Mouse (Mus musculus) kidney, embryonic 14.5 days (tissue): ENCODE measurements at regions not wholly inside any gene's neighbourhood (a gene's known extent, or its start where the extent isn't known, plus 50 kb on each side); places are given as distances from the start of the nearest gene placed in this dataset.

Source experiments
- ATAC-seq: fragments of 200-750 bp; cut with Nextera tagmentation; 2 replicates; pipeline ENCODE4 v1.8.0; 2017; ENCODE audit warnings: moderate number of reproducible peaks, mild to moderate bottlenecking, moderate TSS enrichment, moderate library complexity; ENCODE audit not compliant: low FRiP score, low TSS enrichment
- H3K27ac ChIP-seq: fragments of 300-500 bp; sonication (generic); 2 replicates; pipeline ENCODE4 v1.5.1; 2014; ENCODE audit warnings: low read depth, mild to moderate bottlenecking, low read length, moderate library complexity, mixed read lengths
- H3K27me3 ChIP-seq: fragments of 300-500 bp; sonication (generic); 2 replicates; pipeline ENCODE4 v1.6.1; 2014; ENCODE audit warnings: mild to moderate bottlenecking, low read length; ENCODE audit not compliant: control insufficient read depth, insufficient read depth
- H3K36me3 ChIP-seq: fragments of 300-500 bp; sonication (generic); 2 replicates; pipeline ENCODE4 v1.6.1; 2014; ENCODE audit warnings: low read length, mixed read lengths; ENCODE audit not compliant: control insufficient read depth, insufficient read depth
- H3K4me1 ChIP-seq: fragments of 300-500 bp; sonication (generic); 2 replicates; pipeline ENCODE4 v1.6.1; 2014; ENCODE audit warnings: low read length, mixed read lengths; ENCODE audit not compliant: control insufficient read depth, insufficient read depth
- H3K4me2 ChIP-seq: fragments of 300-500 bp; sonication (generic); replicated peaks from 2 replicates; pipeline ENCODE4 v1.6.1; 2014; ENCODE audit warnings: low read depth, mild to moderate bottlenecking, low read length
- H3K4me3 ChIP-seq: fragments of 300-500 bp; sonication (generic); 2 replicates; pipeline ENCODE4 v1.5.1; 2014; ENCODE audit warnings: mild to moderate bottlenecking, low read length
- H3K9ac ChIP-seq: fragments of 300-500 bp; sonication (generic); 2 replicates; pipeline ENCODE4 v1.6.1; 2014; ENCODE audit warnings: low read depth, mild to moderate bottlenecking, low read length, moderate library complexity
- H3K9me3 ChIP-seq: fragments of 300-500 bp; sonication (generic); 2 replicates; pipeline ENCODE4 v1.6.1; 2016; ENCODE audit warnings: low read length; ENCODE audit not compliant: control insufficient read depth
- WGBS: fragments of 180-500 bp; shearing (Covaris S2); extraction: QIAGEN DNeasy Blood & Tissue Kit; methylation state at CpG from one replicate; pipeline ENCODE4 v1.1.7; 2014; 5-methylcytosine and 5-hydroxymethylcytosine counted together

DNA sequence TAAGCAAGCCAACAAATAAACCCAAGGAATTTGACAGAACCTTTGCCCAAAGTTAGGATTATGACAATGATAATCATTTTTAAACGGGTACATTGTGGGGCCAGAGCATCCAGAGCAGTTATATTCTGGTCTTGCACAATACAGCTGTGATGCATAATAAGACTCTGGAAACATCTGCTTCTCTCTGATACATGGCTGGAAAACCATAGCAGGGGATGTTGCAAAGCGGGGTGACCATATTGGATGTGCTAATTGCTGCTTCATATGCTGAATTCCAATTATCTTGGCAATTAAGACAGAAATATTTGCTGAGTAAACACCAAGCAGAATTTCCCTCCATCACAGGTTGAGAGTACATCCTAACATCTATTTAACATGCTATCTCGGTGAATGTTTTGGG, 70.5 kb upstream of the Csl start:
- 94% methylated on average over 3 of the region's 3 CpGs for WGBS
- Histone ChIP-seq H3K27me3 (no peaks in the 10 kb centered on the region), H3K9ac (no peak overlapping the region), H3K4me1 (no peaks in the 10 kb centered on the region), H3K4me2 (no peak overlapping the region), H3K36me3 (no peaks in the 10 kb centered on the region), H3K4me3 (no peak overlapping the region), H3K27ac (no peak overlapping the region), H3K9me3 (no peaks in the 10 kb centered on the region)
- no peak for ATAC-seq

DNA sequence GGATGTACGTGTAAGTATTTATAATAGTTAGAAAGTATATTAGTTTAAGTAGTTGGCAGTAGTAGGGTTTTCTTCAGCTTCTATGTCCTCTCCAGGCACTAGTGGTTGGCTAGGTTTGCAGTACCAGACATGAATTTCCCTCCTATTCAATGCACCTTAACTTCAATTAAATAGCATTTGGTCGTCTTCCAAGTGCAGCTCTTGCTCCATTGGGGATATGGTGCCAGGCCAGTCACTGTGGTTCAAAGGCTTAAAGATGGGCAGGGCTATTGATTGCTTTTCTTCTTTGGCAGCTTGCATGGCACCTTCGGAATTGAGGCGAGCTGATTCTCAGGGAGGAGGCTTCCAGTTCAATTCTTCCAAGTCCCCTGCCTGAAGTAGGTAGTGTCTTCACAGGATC, 68.0 kb upstream of the Csl start:
- WGBS = 76% methylated on average over 4 of the region's 4 CpGs
- ATAC-seq = no peak
- Histone ChIP-seq H3K9ac (no peak overlapping the region), H3K4me1 (no peaks in the 10 kb centered on the region), H3K4me2 (no peak overlapping the region), H3K36me3 (no peaks in the 10 kb centered on the region), H3K27ac (no peak overlapping the region), H3K27me3 (no peaks in the 10 kb centered on the region), H3K9me3 (no peaks in the 10 kb centered on the region), H3K4me3 (no peak overlapping the region)

DNA sequence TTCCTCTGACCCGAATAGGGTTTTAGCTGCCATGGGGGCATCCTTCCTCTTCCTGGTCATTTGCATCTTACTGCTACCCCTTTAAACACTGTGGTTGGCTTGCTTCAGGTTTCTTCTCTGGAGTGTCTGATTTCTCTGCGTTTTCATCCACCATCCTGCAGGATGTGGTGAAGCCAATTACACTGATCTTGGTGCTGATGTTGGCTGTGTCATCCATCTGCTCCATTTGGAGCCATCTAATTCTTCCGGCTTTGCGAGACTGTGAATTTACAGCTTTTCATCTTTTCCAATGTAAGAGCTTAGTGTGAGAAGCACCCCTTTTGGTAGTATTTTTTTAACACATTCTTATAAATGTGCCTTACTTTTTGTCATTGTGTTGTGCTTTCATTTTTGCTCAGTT, 66.4 kb upstream of the Csl start:
- H3K4me3 ChIP-seq = no peak overlapping the region
- H3K27ac ChIP-seq = no peak overlapping the region
- no peaks in the 10 kb centered on the region for H3K9me3 ChIP-seq
- H3K4me1 ChIP-seq = no peaks in the 10 kb centered on the region
- no peak for ATAC-seq
- no peak overlapping the region for H3K9ac ChIP-seq
- H3K36me3 ChIP-seq = no peaks in the 10 kb centered on the region
- no peaks in the 10 kb centered on the region for H3K27me3 ChIP-seq
- WGBS = 77% methylated on average over 4 of the region's 4 CpGs
- H3K4me2 ChIP-seq = no peak overlapping the region

DNA sequence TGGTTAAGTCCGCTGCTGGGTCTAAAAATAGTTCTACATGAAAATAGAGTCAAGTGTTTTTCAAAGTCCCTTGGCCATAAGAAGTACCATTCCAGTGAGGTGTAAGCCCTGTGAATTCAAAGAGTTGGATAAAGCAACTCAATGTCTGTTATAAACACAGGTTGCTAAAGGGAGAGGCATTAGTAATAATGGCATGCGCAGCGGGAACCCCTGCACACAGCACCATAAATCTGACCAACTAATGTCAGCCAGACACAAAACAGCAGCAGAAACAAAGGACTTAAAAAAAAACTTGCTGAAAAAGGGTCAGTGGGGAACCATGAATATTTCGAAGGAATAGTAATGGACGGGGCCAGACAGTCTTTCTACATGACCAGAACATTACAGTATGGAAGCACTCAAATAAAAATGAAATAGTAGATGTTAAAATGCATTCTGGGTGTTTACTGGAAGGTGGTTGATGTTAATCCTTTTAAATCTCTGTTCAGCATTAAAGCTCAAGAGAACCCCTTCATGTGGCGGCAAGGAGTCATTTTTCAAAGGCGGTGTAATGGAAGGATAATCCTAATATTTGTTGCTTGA, 52.7 kb upstream of the Csl start:
- H3K4me1 ChIP-seq = no peaks in the 10 kb centered on the region
- no peaks in the 10 kb centered on the region for H3K36me3 ChIP-seq
- no peaks in the 10 kb centered on the region for H3K9me3 ChIP-seq
- H3K9ac ChIP-seq = no peak overlapping the region
- WGBS = 62% methylated on average over 7 of the region's 7 CpGs
- H3K4me2 ChIP-seq = no peak overlapping the region
- H3K27ac ChIP-seq = no peak overlapping the region
- H3K4me3 ChIP-seq = no peak overlapping the region
- peak; percentile 60; the same call in 1 of the 2 replicates for ATAC-seq
- H3K27me3 ChIP-seq = no peaks in the 10 kb centered on the region

DNA sequence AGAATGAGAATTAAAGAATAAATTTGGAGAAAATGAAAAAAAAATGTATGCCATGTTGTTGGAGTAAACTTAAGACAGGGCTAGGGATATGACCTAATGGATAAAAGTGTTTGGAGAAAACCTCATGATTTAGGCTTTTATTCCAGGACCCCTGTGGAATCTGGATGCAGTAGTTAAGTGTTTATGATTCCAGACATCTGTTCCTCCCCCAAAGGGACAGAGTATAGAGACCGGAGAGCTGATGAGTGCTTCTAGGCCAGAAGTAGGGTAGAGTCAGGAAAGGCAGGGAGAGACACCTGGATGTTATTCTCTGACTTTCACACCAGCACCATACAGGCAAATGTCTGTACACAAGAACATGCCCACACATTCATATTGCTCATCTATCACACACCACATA, 52.0 kb upstream of the Csl start:
- H3K36me3 ChIP-seq = no peaks in the 10 kb centered on the region
- H3K4me3 ChIP-seq = no peak overlapping the region
- H3K4me2 ChIP-seq = no peak overlapping the region
- H3K27ac ChIP-seq = no peak overlapping the region
- H3K27me3 ChIP-seq = no peaks in the 10 kb centered on the region
- no peaks in the 10 kb centered on the region for H3K9me3 ChIP-seq
- H3K4me1 ChIP-seq = no peaks in the 10 kb centered on the region
- no peak overlapping the region for H3K9ac ChIP-seq
- WGBS = 61% methylated on average over 1 of the region's 1 CpGs
- no peak for ATAC-seq
